Mouse (Mus musculus) liver, postnatal 0 days (tissue): ENCODE measurements around the gene Arhgef11.

ENCODE experiments used
- CTCF ChIP-seq: sonication (generic); IDR thresholded peaks from 2 replicates; pipeline ENCODE4 v1.5.1; 2016; ENCODE audit warnings: antibody characterized with exemption, low read depth
- EP300 ChIP-seq: IDR thresholded peaks from 2 replicates; pipeline ENCODE4 v1.6.1; 2016; ENCODE audit warnings: antibody characterized with exemption, low read depth, mild to moderate bottlenecking

GRCm38 (mm10) chr3:87618240-87618639 is 881 bp downstream of the Arhgef11 start:
- TF ChIP-seq CTCF, result no peak
- TF ChIP-seq EP300, result no peak
